19 mouse cellular contexts compared by ENCODE assay signal in genomic region chr2:172607710-172608109, GRCm38 (mm10). TPM values are rescaled to one million over a fixed set of nuclear protein-coding genes. Genes with fewer than 3 reads are reported as not detected.
DNase-seq lines count a peak whose midpoint lies in the region; ATAC-seq lines count a peak whose summit lies in the region.
"Had no signal": no experiment of that assay in that cellular context is flagged by ENCODE, and none has a peak within 500 bp of the region (broad histone marks: within the 10 kb centered on the region; RNA-seq: fewer than 3 reads in every experiment).

No protein-coding gene starts in this region.

- H3K4me3 ChIP-seq in heart, embryonic 11.5 days (ENCODE audit: low read depth, low read length) = no peak overlapping the region
- no peak overlapping the region for H3K4me3 ChIP-seq in midbrain, embryonic 11.5 days (ENCODE audit: low read depth, low read length)
- no peak overlapping the region for H3K4me3 ChIP-seq in midbrain, embryonic 15.5 days
- H3K4me3 ChIP-seq: embryonic facial prominence, embryonic 13.5 days; heart, adult 2 months; limb, embryonic 12.5 days had no signal

- peak; percentile 57; the same call in 1 of the 2 replicates for ATAC-seq in heart, embryonic 11.5 days (replicated peaks; ENCODE audit: insufficient number of reproducible peaks, low FRiP score, low TSS enrichment)
- 0 out of 2 replicates have a peak, but pooled peaks have one; percentile 33 for ATAC-seq in midbrain, embryonic 11.5 days (ENCODE audit: low FRiP score)
- ATAC-seq in midbrain, embryonic 15.5 days (replicated peaks) = no peak
- ATAC-seq: liver, postnatal 0 days had no signal

- no peaks in the 10 kb centered on the region for H3K36me3 ChIP-seq in heart, embryonic 11.5 days (ENCODE audit: control insufficient read depth, insufficient read depth, low read length)
- no peaks in the 10 kb centered on the region for H3K36me3 ChIP-seq in midbrain, embryonic 11.5 days (ENCODE audit: control insufficient read depth, insufficient read depth, low read length)
- no peaks in the 10 kb centered on the region for H3K36me3 ChIP-seq in midbrain, embryonic 15.5 days (replicated peaks)
- H3K36me3 ChIP-seq: embryonic facial prominence, embryonic 13.5 days; G1E; limb, embryonic 12.5 days had no signal

- H3K4me1 ChIP-seq in heart, embryonic 11.5 days (ENCODE audit: control insufficient read depth, insufficient read depth, low read length) = no peaks in the 10 kb centered on the region; the same call in 1 of the 2 replicates
- H3K4me1 ChIP-seq in midbrain, embryonic 11.5 days (ENCODE audit: control insufficient read depth, insufficient read depth, low read length) = no peaks in the 10 kb centered on the region
- H3K4me1 ChIP-seq in midbrain, embryonic 15.5 days = no peaks in the 10 kb centered on the region

- no peak overlapping the region for H3K4me2 ChIP-seq in heart, embryonic 11.5 days
- no peak overlapping the region for H3K4me2 ChIP-seq in midbrain, embryonic 11.5 days
- no peak overlapping the region for H3K4me2 ChIP-seq in midbrain, embryonic 15.5 days
- H3K4me2 ChIP-seq: embryonic facial prominence, embryonic 13.5 days; limb, embryonic 12.5 days had no signal

- H3K27ac ChIP-seq in heart, embryonic 11.5 days (ENCODE audit: low read depth, low read length) = no peak overlapping the region
- H3K27ac ChIP-seq in midbrain, embryonic 11.5 days (ENCODE audit: low read depth, low read length) = no peak overlapping the region
- no peak overlapping the region for H3K27ac ChIP-seq in midbrain, embryonic 15.5 days
- H3K27ac ChIP-seq: embryonic facial prominence, embryonic 13.5 days; heart, adult 2 months; limb, embryonic 12.5 days had no signal

- no peaks in the 10 kb centered on the region for H3K9me3 ChIP-seq in heart, embryonic 11.5 days (replicated peaks; ENCODE audit: control insufficient read depth, low read length)
- H3K9me3 ChIP-seq in midbrain, embryonic 11.5 days (ENCODE audit: control insufficient read depth, low read length) = no peaks in the 10 kb centered on the region
- H3K9me3 ChIP-seq in midbrain, embryonic 15.5 days = no peaks in the 10 kb centered on the region
- H3K9me3 ChIP-seq: embryonic facial prominence, embryonic 13.5 days had no signal

- WGBS in heart, embryonic 11.5 days (ENCODE audit: insufficient replicate concordance) = 65% methylated on average over 11 of the region's 11 CpGs
- 77% methylated on average over 11 of the region's 11 CpGs for WGBS in midbrain, embryonic 11.5 days
- 80% methylated on average over 11 of the region's 11 CpGs for WGBS in midbrain, embryonic 15.5 days

- H3K9ac ChIP-seq in heart, embryonic 11.5 days (ENCODE audit: low read depth, low read length) = no peak overlapping the region
- no peak overlapping the region for H3K9ac ChIP-seq in midbrain, embryonic 11.5 days (ENCODE audit: low read length)
- H3K9ac ChIP-seq in midbrain, embryonic 15.5 days = no peak overlapping the region
- H3K9ac ChIP-seq: embryonic facial prominence, embryonic 13.5 days; limb, embryonic 12.5 days; liver, postnatal 0 days had no signal

- peaks cover 4% of the 10 kb centered on the region; the same call in 1 of the 2 replicates for H3K27me3 ChIP-seq in heart, embryonic 11.5 days (ENCODE audit: control insufficient read depth, insufficient read depth, low read length)
- no peaks in the 10 kb centered on the region for H3K27me3 ChIP-seq in midbrain, embryonic 11.5 days (ENCODE audit: control insufficient read depth, insufficient read depth, low read length)
- peaks cover 3% of the 10 kb centered on the region; the same call in 1 of the 2 replicates for H3K27me3 ChIP-seq in midbrain, embryonic 15.5 days (replicated peaks)

- DNase-seq in heart, adult 8-10 months (ENCODE audit: low spot score) = no peak
- no peak for DNase-seq in midbrain, embryonic 11.5 days (ENCODE audit: low spot score, missing footprints)
- DNase-seq in ES-CJ7 (ENCODE audit: low read depth, low spot score) = peak; percentile 90
- peak; percentile 85 for DNase-seq in testis, postnatal 14 days (ENCODE audit: low spot score)
- DNase-seq in left cerebral cortex, adult 9 months (ENCODE audit: low spot score in 2 of 2) = no peak
- DNase-seq: heart, adult 2 months; heart, postnatal 14 days; liver, postnatal 0 days; right cerebral cortex, adult 18-20 months; thymus, adult 2 months had no signal

RNA-seq across cellular contexts. Expression of gene Tfap2c, which starts 58.3 kb away (rescaled TPM):
- polyA plus RNA-seq in heart, embryonic 11.5 days (2014; fragmentation: Nextera tagmentation; extraction: Ambion mirVana) = 0.21 and 0.30 TPM in 2 replicates
- not detected for total RNA-seq in heart, adult 8-10 months (2022)
- polyA plus RNA-seq in midbrain, embryonic 11.5 days (2014; fragmentation: Nextera tagmentation; extraction: Ambion mirVana) = 2.8 and 4.5 TPM in 2 replicates
- 0.34 and 0.79 TPM in 2 replicates for polyA plus RNA-seq in midbrain, embryonic 15.5 days (2015; fragmentation: Nextera tagmentation; extraction: Ambion mirVana)
- total RNA-seq: gastrocnemius, adult 18-20 months; heart, adult 2 months; heart, postnatal 14 days; megakaryocyte progenitor cell, adult 5-6 weeks; monocyte, adult 5-6 weeks had no signal
- polyA plus RNA-seq: G1E; heart, adult 2 months; large intestine, adult 2 months; liver, postnatal 0 days had no signal

Comparison
In these comparisons a context has a peak if more than half of its experiments do, and no peak if none do; other contexts are left out.
1. DNase-seq: peak in ES-CJ7 (single experiment) and testis, postnatal 14 days (single experiment); none in heart, adult 8-10 months (single experiment), midbrain, embryonic 11.5 days (single experiment) and left cerebral cortex, adult 9 months (0 of 2).